In genomic region chrX:134612285-134612959, GRCm38 (mm10) we compare ENCODE assay signal across 8 mouse cellular contexts. TPM values are rescaled to one million over a fixed set of nuclear protein-coding genes. Genes with fewer than 3 reads are reported as not detected.
DNase-seq lines count a peak whose midpoint lies in the region; ATAC-seq lines count a peak whose summit lies in the region.

No protein-coding gene starts in this region.

- 0 out of 2 replicates have a peak overlapping the region, but pooled peaks have one; percentile 13 for H3K4me3 ChIP-seq in hindbrain, embryonic 11.5 days (ENCODE audit: low read depth, low read length)
- peak overlapping the region; percentile 27 for H3K4me3 ChIP-seq in limb, embryonic 12.5 days (replicated peaks)
- peak overlapping the region; percentile 15 for H3K4me3 ChIP-seq in midbrain, embryonic 11.5 days (ENCODE audit: low read depth, low read length)

- peak; percentile 14 for DNase-seq in right cerebral cortex, adult 18-20 months
- DNase-seq in right cerebral cortex, postnatal 36 days (ENCODE audit: low spot score in 2 of 2): no peak
- DNase-seq in cerebellum, postnatal 25 days: peak; percentile 55 to 56
- DNase-seq in frontal cortex, postnatal 36 days (ENCODE audit: low spot score in 2 of 2): peak; percentile 14 to 24
- DNase-seq in hindbrain, embryonic 11.5 days (ENCODE audit: low spot score): peak; percentile 68
- DNase-seq in midbrain, embryonic 11.5 days (ENCODE audit: low spot score, missing footprints): peak; percentile 91
- peak; percentile 27 to 70 for DNase-seq in spleen, postnatal 4 days (ENCODE audit: low spot score in 2 of 2)

- H3K4me2 ChIP-seq in hindbrain, embryonic 11.5 days (replicated peaks; ENCODE audit: low read depth, low read length): peak overlapping the region; percentile 39
- peak overlapping the region; percentile 44 for H3K4me2 ChIP-seq in limb, embryonic 12.5 days
- peak overlapping the region; percentile 39 for H3K4me2 ChIP-seq in midbrain, embryonic 11.5 days

- H3K36me3 ChIP-seq in hindbrain, embryonic 11.5 days (ENCODE audit: control insufficient read depth, insufficient read depth, low read length): no peaks in the 10 kb centered on the region
- no peaks in the 10 kb centered on the region for H3K36me3 ChIP-seq in limb, embryonic 12.5 days
- no peaks in the 10 kb centered on the region for H3K36me3 ChIP-seq in midbrain, embryonic 11.5 days (ENCODE audit: control insufficient read depth, insufficient read depth, low read length)

- peak overlapping the region; percentile 72 for H3K27ac ChIP-seq in hindbrain, embryonic 11.5 days (ENCODE audit: low read depth, low read length)
- peak overlapping the region; percentile 92 for H3K27ac ChIP-seq in limb, embryonic 12.5 days
- H3K27ac ChIP-seq in midbrain, embryonic 11.5 days (ENCODE audit: low read depth, low read length): peak overlapping the region; percentile 54

- no peaks in the 10 kb centered on the region for H3K9me3 ChIP-seq in hindbrain, embryonic 11.5 days (ENCODE audit: control insufficient read depth, low read length)
- H3K9me3 ChIP-seq in limb, embryonic 12.5 days: no peaks in the 10 kb centered on the region
- H3K9me3 ChIP-seq in midbrain, embryonic 11.5 days (ENCODE audit: control insufficient read depth, low read length): no peaks in the 10 kb centered on the region

- H3K9ac ChIP-seq in hindbrain, embryonic 11.5 days (ENCODE audit: low read depth, low read length): peak overlapping the region; percentile 19; the same call in 1 of the 2 replicates
- no peak overlapping the region for H3K9ac ChIP-seq in limb, embryonic 12.5 days (replicated peaks)
- peak overlapping the region; percentile 51 for H3K9ac ChIP-seq in midbrain, embryonic 11.5 days (ENCODE audit: low read length)

- H3K4me1 ChIP-seq in hindbrain, embryonic 11.5 days (replicated peaks; ENCODE audit: control insufficient read depth, insufficient read depth, low read length): no peaks in the 10 kb centered on the region
- H3K4me1 ChIP-seq in limb, embryonic 12.5 days (replicated peaks): no peaks in the 10 kb centered on the region
- no peaks in the 10 kb centered on the region for H3K4me1 ChIP-seq in midbrain, embryonic 11.5 days (ENCODE audit: control insufficient read depth, insufficient read depth, low read length)

- ATAC-seq in hindbrain, embryonic 11.5 days (ENCODE audit: low FRiP score): peak; percentile 90
- peak; percentile 95 for ATAC-seq in limb, embryonic 12.5 days (ENCODE audit: insufficient number of reproducible peaks, insufficient read depth, low FRiP score, low TSS enrichment, low read depth)
- peak; percentile 88 for ATAC-seq in midbrain, embryonic 11.5 days (ENCODE audit: low FRiP score)

- no peaks in the 10 kb centered on the region for H3K27me3 ChIP-seq in hindbrain, embryonic 11.5 days (ENCODE audit: control insufficient read depth, insufficient read depth, low read length)
- peaks cover 3% of the 10 kb centered on the region; the same call in 1 of the 2 replicates for H3K27me3 ChIP-seq in limb, embryonic 12.5 days
- no peaks in the 10 kb centered on the region for H3K27me3 ChIP-seq in midbrain, embryonic 11.5 days (ENCODE audit: control insufficient read depth, insufficient read depth, low read length)

- 17% methylated on average over 14 of the region's 15 CpGs for WGBS in hindbrain, embryonic 11.5 days
- WGBS in limb, embryonic 12.5 days: 33% methylated on average over 14 of the region's 15 CpGs
- WGBS in midbrain, embryonic 11.5 days: 19% methylated on average over 13 of the region's 15 CpGs

RNA-seq across cellular contexts. Expression of gene Hnrnph2, which starts 11.4 kb away (rescaled TPM):
- 127 and 174 TPM in 2 replicates for polyA plus RNA-seq in hindbrain, embryonic 11.5 days (2014; fragmentation: Nextera tagmentation; extraction: Ambion mirVana)
- polyA plus RNA-seq in limb, embryonic 12.5 days (2016; fragmentation: Nextera tagmentation; extraction: Ambion mirVana): 166 and 176 TPM in 2 replicates
- polyA plus RNA-seq in midbrain, embryonic 11.5 days (2014; fragmentation: Nextera tagmentation; extraction: Ambion mirVana): 179 and 184 TPM in 2 replicates

RNA-seq across cellular contexts. Expression of gene Gla, which starts 11.5 kb away (rescaled TPM):
- polyA plus RNA-seq in hindbrain, embryonic 11.5 days (2014; fragmentation: Nextera tagmentation; extraction: Ambion mirVana): 3.0 and 5.0 TPM in 2 replicates
- 4.3 and 5.4 TPM in 2 replicates for polyA plus RNA-seq in limb, embryonic 12.5 days (2016; fragmentation: Nextera tagmentation; extraction: Ambion mirVana)
- polyA plus RNA-seq in midbrain, embryonic 11.5 days (2014; fragmentation: Nextera tagmentation; extraction: Ambion mirVana): 3.5 and 4.7 TPM in 2 replicates

RNA-seq across cellular contexts. Expression of gene Rpl36a, which starts 27.0 kb away (rescaled TPM):
- polyA plus RNA-seq in hindbrain, embryonic 11.5 days (2014; fragmentation: Nextera tagmentation; extraction: Ambion mirVana): 279 and 285 TPM in 2 replicates
- polyA plus RNA-seq in limb, embryonic 12.5 days (2016; fragmentation: Nextera tagmentation; extraction: Ambion mirVana): 418 and 426 TPM in 2 replicates
- polyA plus RNA-seq in midbrain, embryonic 11.5 days (2014; fragmentation: Nextera tagmentation; extraction: Ambion mirVana): 292 and 298 TPM in 2 replicates

RNA-seq across cellular contexts. Expression of gene Btk, which starts 29.1 kb away (rescaled TPM):
- polyA plus RNA-seq in hindbrain, embryonic 11.5 days (2014; fragmentation: Nextera tagmentation; extraction: Ambion mirVana): 1.1 and 1.2 TPM in 2 replicates
- 0.99 and 1.4 TPM in 2 replicates for polyA plus RNA-seq in limb, embryonic 12.5 days (2016; fragmentation: Nextera tagmentation; extraction: Ambion mirVana)
- polyA plus RNA-seq in midbrain, embryonic 11.5 days (2014; fragmentation: Nextera tagmentation; extraction: Ambion mirVana): 0.92 and 2.1 TPM in 2 replicates

Comparison
In these comparisons a context has a peak if more than half of its experiments do, and no peak if none do; other contexts are left out.
1. DNase-seq: peak in right cerebral cortex, adult 18-20 months (single experiment), cerebellum, postnatal 25 days (2 of 2), frontal cortex, postnatal 36 days (2 of 2), hindbrain, embryonic 11.5 days (single experiment), midbrain, embryonic 11.5 days (single experiment) and spleen, postnatal 4 days (2 of 2); none in right cerebral cortex, postnatal 36 days (0 of 2).
2. Peak in every context shown above with its lines, with median percentiles within 50 percentile points of each other: ATAC-seq, H3K27ac ChIP-seq, H3K4me2 ChIP-seq and H3K4me3 ChIP-seq.